Mouse (Mus musculus) stomach, postnatal 0 days (tissue): ENCODE measurements around the gene Tyw5.

Experiments used
- CTCF ChIP-seq: IDR thresholded peaks from 2 replicates; pipeline ENCODE4 v1.5.1; 2016; ENCODE audit warnings: antibody characterized with exemption, low read depth, mild to moderate bottlenecking, moderate library complexity
- EP300 ChIP-seq: optimal IDR thresholded peaks from 2 replicates; pipeline ENCODE3; 2016; ENCODE audit warnings: antibody characterized with exemption

GRCm38 (mm10) chr1:57386519-57386918, 20.4 kb downstream of the Tyw5 start:
- no peak for TF ChIP-seq EP300
- no peak for TF ChIP-seq CTCF
